Mouse (Mus musculus): ENCODE data around the gene Rpl36-ps4. TPM values are rescaled to one million over a fixed set of nuclear protein-coding genes. Genes with fewer than 3 reads are reported as not detected.

Gene Rpl36-ps4
- total RNA-seq (2022) = not detected

- DNase-seq (ENCODE audit: low spot score in 2 of 2) = no peak
Observed at GRCm38 (mm10) chr17:87920677-87921076, at the start of gene Rpl36-ps4. TSS of gene Rpl36-ps4 (plus strand) at chr17:87920977.

- no peak for DNase-seq (ENCODE audit: low spot score in 2 of 2)
Observed at GRCm38 (mm10) chr17:87871461-87872126, 49.2 kb upstream of the Rpl36-ps4 start.

GRCm38 (mm10) chr17:87872286-87872685, 48.5 kb upstream of the Rpl36-ps4 start:
- no peak for DNase-seq (ENCODE audit: low spot score in 2 of 2)

GRCm38 (mm10) chr17:87873456-87873855, 47.3 kb upstream of the Rpl36-ps4 start:
- no peak for DNase-seq (ENCODE audit: low spot score in 2 of 2)

- DNase-seq (ENCODE audit: low spot score in 2 of 2) = no peak
Observed at GRCm38 (mm10) chr17:87873943-87874342, 46.8 kb upstream of the Rpl36-ps4 start.

GRCm38 (mm10) chr17:87875346-87875920, 45.3 kb upstream of the Rpl36-ps4 start:
- DNase-seq (ENCODE audit: low spot score in 2 of 2) = no peak

GRCm38 (mm10) chr17:87876295-87877000, 44.3 kb upstream of the Rpl36-ps4 start:
- DNase-seq (ENCODE audit: low spot score in 2 of 2) = no peak

- DNase-seq (ENCODE audit: low spot score in 2 of 2) = peak in 1 of 2 experiments; percentile 6
Observed at GRCm38 (mm10) chr17:87877207-87878073, 43.3 kb upstream of the Rpl36-ps4 start.

- no peak for DNase-seq (ENCODE audit: low spot score in 2 of 2)
Observed at GRCm38 (mm10) chr17:87878556-87879483, 42.0 kb upstream of the Rpl36-ps4 start.

GRCm38 (mm10) chr17:87879484-87880225, 41.1 kb upstream of the Rpl36-ps4 start:
- DNase-seq (ENCODE audit: low spot score in 2 of 2) = no peak

GRCm38 (mm10) chr17:87882594-87882993, 38.2 kb upstream of the Rpl36-ps4 start:
- no peak for DNase-seq (ENCODE audit: low spot score in 2 of 2)

- DNase-seq (ENCODE audit: low spot score in 2 of 2) = no peak
Observed at GRCm38 (mm10) chr17:87897175-87897574, 23.6 kb upstream of the Rpl36-ps4 start.

- no peak for DNase-seq (ENCODE audit: low spot score in 2 of 2)
Observed at GRCm38 (mm10) chr17:87900677-87901076, 20.1 kb upstream of the Rpl36-ps4 start.

GRCm38 (mm10) chr17:87901163-87901562, 19.6 kb upstream of the Rpl36-ps4 start:
- no peak for DNase-seq (ENCODE audit: low spot score in 2 of 2)

GRCm38 (mm10) chr17:87903213-87903612, 17.6 kb upstream of the Rpl36-ps4 start:
- DNase-seq (ENCODE audit: low spot score in 2 of 2) = no peak

GRCm38 (mm10) chr17:87903725-87904124, 17.1 kb upstream of the Rpl36-ps4 start:
- no peak for DNase-seq (ENCODE audit: low spot score in 2 of 2)

GRCm38 (mm10) chr17:87915386-87915785, 5.4 kb upstream of the Rpl36-ps4 start:
- no peak for DNase-seq (ENCODE audit: low spot score in 2 of 2)

GRCm38 (mm10) chr17:87918121-87918520, 2.7 kb upstream of the Rpl36-ps4 start:
- DNase-seq (ENCODE audit: low spot score in 2 of 2) = no peak

GRCm38 (mm10) chr17:87934326-87934725, 13.5 kb downstream of the Rpl36-ps4 start:
- DNase-seq (ENCODE audit: low spot score in 2 of 2) = no peak

GRCm38 (mm10) chr17:87934736-87935135, 14.0 kb downstream of the Rpl36-ps4 start:
- DNase-seq (ENCODE audit: low spot score in 2 of 2) = no peak

All from gastrocnemius, adult 8-10 months (tissue).